Mouse (Mus musculus) liver, adult 2 months (tissue): Measurements from ENCODE around the gene Eed. TPM values are rescaled to one million over a fixed set of nuclear protein-coding genes. Genes with fewer than 3 reads are reported as not detected.

Source experiments
- DNase-seq: peaks from one replicate; pipeline ENCODE4 v3.0.0-alpha.2; 2011; ENCODE audit warnings: low read depth, low spot score; ENCODE audit errors: extremely low read depth
- H3K27ac ChIP-seq: fragments of 200-500 bp; replicated peaks from 2 replicates; pipeline ENCODE4 v1.5.1; 2012; ENCODE audit warnings: low read depth, mild to moderate bottlenecking, control low read depth, inconsistent platforms, low read length; ENCODE audit not compliant: insufficient read depth
- H3K27me3 ChIP-seq: fragments of 200-500 bp; 2 replicates; pipeline ENCODE4 v1.6.1; 2012; ENCODE audit warnings: mild to moderate bottlenecking, moderate library complexity, low read length, inconsistent platforms; ENCODE audit not compliant: control insufficient read depth, insufficient read depth
- H3K36me3 ChIP-seq: fragments of 200-500 bp; 2 replicates; pipeline ENCODE4 v1.6.1; 2012; ENCODE audit warnings: low read length, inconsistent platforms; ENCODE audit not compliant: control insufficient read depth, insufficient read depth
- H3K4me1 ChIP-seq: fragments of 200-500 bp; 2 replicates; pipeline ENCODE4 v1.6.1; 2011; ENCODE audit warnings: low read length; ENCODE audit not compliant: control insufficient read depth, insufficient read depth
- H3K4me3 ChIP-seq: fragments of 200-500 bp; 2 replicates; pipeline ENCODE4 v1.5.1; 2011; ENCODE audit warnings: low read depth, mild to moderate bottlenecking, control low read depth, low read length, moderate library complexity; ENCODE audit not compliant: insufficient read depth
- H3K79me2 ChIP-seq: fragments of 200-500 bp; 2 replicates; pipeline ENCODE4 v1.6.1; 2012; ENCODE audit warnings: inconsistent platforms, mild to moderate bottlenecking, low read length, moderate library complexity; ENCODE audit not compliant: control insufficient read depth, insufficient read depth
- H3K9ac ChIP-seq: fragments of 200-500 bp; 2 replicates; pipeline ENCODE4 v1.6.1; 2012; ENCODE audit warnings: low read depth, mild to moderate bottlenecking, control low read depth, inconsistent platforms, low read length
- CTCF ChIP-seq: fragments of 200-500 bp; IDR thresholded peaks from 2 replicates; pipeline ENCODE4 v1.5.1; 2011; ENCODE audit warnings: low read depth, low read length, control low read depth
- POLR2A ChIP-seq: fragments of 200-500 bp; IDR thresholded peaks from 2 replicates; pipeline ENCODE4 v1.6.1; 2011; ENCODE audit warnings: low read length, control low read depth; ENCODE audit not compliant: insufficient read depth; ENCODE audit errors: extremely low read depth
- WGBS: fragments of 180-500 bp; shearing (Covaris S2); methylation state at CpG from one replicate; pipeline ENCODE4 v1.1.7; 2018; 5-methylcytosine and 5-hydroxymethylcytosine counted together
- polyA plus RNA-seq: library from polyadenylated mRNA; depleted of rRNA; stranded (reverse); fragments of >200 nt; gene quantifications from 2 replicates; pipeline ENCODE4 v1.2.3, GENCODE M21; 2012; rRNA removed
- total RNA-seq: library from RNA; depleted of rRNA; stranded (reverse); fragments of >200 nt; gene quantifications from 2 replicates; pipeline ENCODE4 v1.2.3, GENCODE M21; 2014; rRNA removed

Eed gene
- total RNA-seq, result 30.7 and 43.5 TPM in 2 replicates
- 10.7 and 16.1 TPM in 2 replicates for polyA plus RNA-seq

DNA sequence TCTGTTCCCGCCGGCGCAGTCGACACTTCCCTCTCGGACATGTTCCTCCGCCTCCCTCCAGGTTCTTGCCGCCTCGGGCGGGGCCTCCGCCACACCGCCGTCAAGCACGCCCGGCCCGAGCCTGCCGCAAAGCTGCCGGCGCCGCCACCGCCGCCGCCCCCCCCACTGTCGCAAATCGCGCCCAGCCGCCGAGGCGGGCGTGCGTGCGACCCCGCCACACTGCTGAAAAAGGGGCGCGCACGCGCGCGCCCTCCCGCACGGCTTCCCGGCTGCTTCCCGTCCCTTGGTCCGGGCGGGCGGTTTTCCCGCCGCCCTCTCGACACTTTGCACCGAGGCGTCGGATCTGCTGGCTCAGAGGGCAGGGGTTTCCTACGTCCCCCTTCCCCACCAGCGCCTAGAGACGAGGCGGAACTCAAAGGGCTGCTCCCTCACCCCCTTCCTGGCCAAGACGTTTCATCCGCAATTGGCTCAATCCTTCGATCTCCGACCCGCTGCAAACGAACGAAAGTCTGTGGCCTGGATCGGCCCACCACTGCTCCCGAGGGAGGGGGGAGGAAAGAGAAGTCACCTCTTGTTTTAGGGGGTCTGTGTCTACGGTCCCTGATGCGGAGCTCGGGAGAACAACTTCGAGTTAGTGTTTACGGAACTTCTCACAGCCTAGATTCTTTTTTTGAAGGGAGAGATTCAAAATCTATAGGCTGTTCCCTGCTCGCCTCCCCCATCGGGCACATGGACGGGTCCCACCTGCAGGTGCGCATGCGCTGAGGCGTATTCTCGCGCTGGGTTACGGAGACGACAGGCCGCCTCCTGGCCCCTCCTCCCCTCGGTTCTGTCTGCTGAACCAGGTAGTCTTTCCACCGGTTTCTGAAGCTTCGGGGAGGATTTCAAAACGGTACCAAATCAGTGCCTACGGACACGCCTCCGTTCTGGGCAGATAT lies at the start of gene Eed:
Gene Eed, minus strand, starts transcription at position 499 of the 938 bp plus-strand sequence.
- peak; percentile 88 for DNase-seq
- Histone ChIP-seq H3K36me3 (peaks cover 9% of the 10 kb centered on the region), H3K9ac (peak within 1 kb of the TSS; percentile 87), H3K4me1 (peaks cover 7% of the 10 kb centered on the region; the same call in 1 of the 2 replicates), H3K79me2 (peaks cover 17% of the 10 kb centered on the region), H3K27me3 (no peaks in the 10 kb centered on the region), H3K4me3 (peak within 1 kb of the TSS; percentile 86), H3K27ac (peak within 1 kb of the TSS; percentile 97)
- under 1% methylated on average over 86 of the region's 87 CpGs for WGBS
- no peak for TF ChIP-seq CTCF
- peak; percentile 57 for TF ChIP-seq POLR2A

DNA sequence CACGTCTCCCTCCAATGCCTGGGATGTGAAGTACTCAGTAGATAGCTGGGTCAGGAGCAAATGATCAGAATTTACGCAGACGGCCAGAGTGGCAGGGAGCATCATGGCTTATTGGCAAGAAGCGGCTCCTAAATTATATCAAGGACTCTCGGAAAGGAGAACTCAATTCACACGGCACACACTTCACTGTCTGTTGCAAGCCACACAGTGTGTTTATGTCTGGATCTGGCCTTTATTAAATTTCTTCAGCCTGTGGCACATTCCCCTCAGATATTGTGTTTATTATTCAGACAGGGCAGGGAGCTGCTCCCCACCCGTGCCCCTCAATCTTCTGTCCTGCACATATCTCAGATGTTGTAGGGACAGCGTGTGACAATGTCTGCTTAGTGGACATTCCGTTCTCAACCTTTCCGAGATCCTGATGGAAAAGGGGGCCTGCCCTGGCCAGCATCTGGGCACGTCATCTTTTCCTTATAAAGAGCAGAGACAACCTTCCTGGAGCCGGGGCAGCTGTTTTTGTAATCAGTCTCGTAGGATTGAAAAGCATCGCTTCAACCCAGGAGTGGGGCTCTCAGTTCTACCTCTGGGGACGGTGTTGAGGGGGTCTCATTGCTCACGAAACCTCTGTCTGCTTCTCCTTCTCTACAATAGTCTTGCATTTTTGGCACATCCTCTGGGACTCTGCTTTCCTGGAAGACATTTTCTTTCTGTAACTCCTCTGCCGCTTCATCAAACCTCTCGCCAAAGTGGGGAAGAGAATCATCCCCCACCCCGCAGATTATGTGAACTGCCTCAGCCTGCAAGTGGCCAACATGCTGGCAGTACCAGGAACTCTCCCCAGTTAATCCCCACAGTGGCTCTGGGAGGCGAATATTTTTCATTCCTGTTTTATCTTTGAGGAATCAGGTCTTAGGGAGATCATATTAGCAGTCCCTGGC lies 49.0 kb upstream of the Eed start:
- Histone ChIP-seq H3K27me3 (no peaks in the 10 kb centered on the region), H3K4me3 (peak overlapping the region; percentile 6; the same call in 1 of the 2 replicates), H3K79me2 (no peaks in the 10 kb centered on the region), H3K36me3 (no peaks in the 10 kb centered on the region), H3K4me1 (peaks cover 12% of the 10 kb centered on the region), H3K9ac (peak overlapping the region; percentile 28), H3K27ac (peak overlapping the region; percentile 91)
- TF ChIP-seq CTCF, result no peak
- no peak for TF ChIP-seq POLR2A
- WGBS, result 68% methylated on average over 20 of the region's 20 CpGs
- no peak for DNase-seq

DNA sequence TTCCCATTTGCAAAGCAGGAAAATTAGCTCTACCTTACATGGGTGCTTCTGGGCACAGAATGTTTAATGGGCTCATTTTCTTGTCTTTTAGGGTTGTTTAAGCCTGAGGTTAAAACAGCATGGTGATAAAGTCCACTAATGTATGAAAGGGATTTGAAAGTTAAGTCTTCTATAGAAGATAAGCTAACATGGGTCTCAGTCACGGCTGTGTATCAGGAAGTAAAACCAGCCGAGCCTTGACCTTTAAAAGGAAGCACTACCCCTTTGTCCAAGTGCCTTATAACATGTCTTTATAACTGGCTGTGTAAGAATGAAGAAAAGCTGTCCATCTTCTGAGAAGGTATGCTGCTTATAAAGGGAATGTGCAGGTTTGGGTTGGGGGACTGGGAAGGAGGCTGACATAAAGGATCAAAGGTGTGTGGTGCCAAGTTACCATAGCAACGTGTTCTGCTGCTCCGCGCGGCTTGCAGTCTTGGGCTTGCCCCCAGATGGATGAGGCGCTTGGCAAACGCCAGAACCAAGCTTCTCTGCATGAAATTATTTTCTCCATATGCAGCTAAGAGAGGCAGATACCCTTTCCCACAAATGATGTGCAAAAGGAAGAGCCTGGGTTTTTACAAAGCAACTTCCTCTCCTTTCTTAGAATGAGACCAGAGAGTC lies 48.2 kb upstream of the Eed start:
- Histone ChIP-seq H3K27me3 (no peaks in the 10 kb centered on the region), H3K79me2 (no peaks in the 10 kb centered on the region), H3K27ac (peak overlapping the region; percentile 91), H3K4me1 (peaks cover 12% of the 10 kb centered on the region), H3K9ac (no peak overlapping the region), H3K4me3 (peak overlapping the region; percentile 4; the same call in 1 of the 2 replicates), H3K36me3 (no peaks in the 10 kb centered on the region)
- 36% methylated on average over 8 of the region's 8 CpGs for WGBS
- no peak for TF ChIP-seq POLR2A
- no peak for TF ChIP-seq CTCF
- no peak for DNase-seq

DNA sequence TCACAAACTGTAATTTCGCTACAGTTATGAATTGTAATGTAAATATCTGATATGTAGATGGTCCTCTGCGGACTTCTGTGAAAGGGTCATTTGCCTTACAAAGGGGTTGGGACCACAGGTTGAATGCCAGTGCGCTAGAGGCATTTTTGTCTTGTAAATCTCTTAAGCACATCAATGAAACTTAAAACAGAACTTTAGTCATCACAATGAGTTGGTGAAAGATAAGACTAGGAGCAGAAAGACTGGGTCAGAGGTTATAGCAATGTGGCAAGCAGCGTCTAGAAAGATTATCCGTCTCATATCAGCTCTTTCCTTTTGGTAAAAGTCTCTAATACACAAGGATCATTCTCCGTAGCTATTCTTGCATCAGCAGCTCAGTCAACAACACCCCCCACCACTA lies 44.2 kb upstream of the Eed start:
- TF ChIP-seq CTCF, result no peak
- TF ChIP-seq POLR2A, result no peak
- Histone ChIP-seq H3K36me3 (no peaks in the 10 kb centered on the region), H3K79me2 (no peaks in the 10 kb centered on the region), H3K27me3 (no peaks in the 10 kb centered on the region), H3K4me3 (no peak overlapping the region), H3K9ac (no peak overlapping the region), H3K4me1 (peaks cover 13% of the 10 kb centered on the region), H3K27ac (no peak overlapping the region; the same call in 1 of the 2 replicates)
- 72% methylated on average over 6 of the region's 6 CpGs for WGBS
- no peak for DNase-seq

DNA sequence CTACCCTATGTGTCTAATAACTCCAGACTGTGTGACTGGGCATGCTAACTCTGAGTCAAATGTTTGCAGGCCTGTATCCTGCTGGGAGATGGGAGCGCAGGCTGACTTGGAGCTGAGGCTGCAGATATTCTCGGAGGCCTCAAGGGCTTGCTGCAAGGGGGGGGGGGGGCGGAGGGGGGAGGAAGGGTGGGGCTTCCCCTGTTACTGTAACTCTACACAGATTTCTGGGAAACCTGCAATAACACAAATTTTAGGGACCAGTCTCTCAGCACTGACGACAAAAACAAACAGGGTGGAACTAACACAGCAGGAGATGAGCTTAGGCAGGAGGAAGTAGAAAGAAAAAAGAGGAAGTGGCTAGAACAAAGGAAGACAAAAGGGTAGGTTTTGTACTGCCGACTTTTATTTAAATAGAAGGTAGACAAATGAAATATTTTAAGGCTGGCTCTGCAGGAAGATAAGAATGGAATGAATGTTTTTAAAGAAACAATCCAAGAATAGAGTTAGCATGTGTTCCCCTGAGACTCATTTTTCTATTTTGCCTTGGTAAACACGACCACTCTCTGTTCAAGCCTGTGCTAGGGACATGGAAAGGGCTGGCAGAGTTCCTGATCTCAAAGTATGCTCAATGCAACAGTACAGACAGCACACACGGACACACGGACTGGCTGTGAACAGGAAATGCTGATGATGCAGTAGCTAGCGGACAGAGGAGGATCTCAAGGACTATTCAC lies 42.4 kb upstream of the Eed start:
- Histone ChIP-seq H3K27me3 (no peaks in the 10 kb centered on the region), H3K79me2 (no peaks in the 10 kb centered on the region), H3K4me3 (no peak overlapping the region), H3K9ac (no peak overlapping the region), H3K36me3 (no peaks in the 10 kb centered on the region), H3K4me1 (peaks cover 13% of the 10 kb centered on the region), H3K27ac (peak overlapping the region; percentile 46)
- 45% methylated on average over 9 of the region's 9 CpGs for WGBS
- peak; percentile 51 for DNase-seq
- no peak for TF ChIP-seq CTCF
